Mouse (Mus musculus) neural tube, embryonic 11.5 days (tissue): ENCODE measurements at regions not wholly inside any gene's neighbourhood (a gene's known extent, or its start where the extent isn't known, plus 50 kb on each side); places are given as distances from the start of the nearest gene placed in this dataset.

Experiments used
- ATAC-seq: fragments of 200-750 bp; cut with Nextera tagmentation; 2 replicates; pipeline ENCODE4 v1.8.0; 2017; ENCODE audit warnings: moderate number of reproducible peaks, mild to moderate bottlenecking, moderate TSS enrichment, moderate library complexity; ENCODE audit not compliant: insufficient read depth, low FRiP score, low TSS enrichment
- DNase-seq: peaks from one replicate; pipeline ENCODE4 v3.0.0-alpha.2; 2015; ENCODE audit warnings: low spot score
- H3K27ac ChIP-seq: fragments of 300-500 bp; sonication (generic); 2 replicates; pipeline ENCODE4 v1.5.1; 2014; ENCODE audit warnings: low read depth, mild to moderate bottlenecking, low read length
- H3K27me3 ChIP-seq: fragments of 300-500 bp; sonication (generic); 2 replicates; pipeline ENCODE4 v1.6.1; 2014; ENCODE audit warnings: mild to moderate bottlenecking, low read length, mixed read lengths; ENCODE audit not compliant: control insufficient read depth, insufficient read depth
- H3K36me3 ChIP-seq: fragments of 300-500 bp; sonication (generic); 2 replicates; pipeline ENCODE4 v1.6.1; 2014; ENCODE audit warnings: mild to moderate bottlenecking, low read length, moderate library complexity, mixed read lengths; ENCODE audit not compliant: control insufficient read depth, insufficient read depth
- H3K4me1 ChIP-seq: fragments of 300-500 bp; sonication (generic); 2 replicates; pipeline ENCODE4 v1.6.1; 2014; ENCODE audit warnings: low read length, mixed read lengths; ENCODE audit not compliant: control insufficient read depth, insufficient read depth
- H3K4me2 ChIP-seq: fragments of 300-500 bp; sonication (generic); 2 replicates; pipeline ENCODE4 v1.6.1; 2014; ENCODE audit warnings: low read depth, mild to moderate bottlenecking, moderate library complexity
- H3K4me3 ChIP-seq: fragments of 300-500 bp; sonication (generic); 2 replicates; pipeline ENCODE4 v1.5.1; 2014; ENCODE audit warnings: low read depth, low read length
- H3K9ac ChIP-seq: fragments of 300-500 bp; sonication (generic); 2 replicates; pipeline ENCODE4 v1.6.1; 2014; ENCODE audit warnings: mild to moderate bottlenecking, low read length
- H3K9me3 ChIP-seq: fragments of 300-500 bp; sonication (generic); 2 replicates; pipeline ENCODE4 v1.6.1; 2016; ENCODE audit warnings: low read length; ENCODE audit not compliant: control insufficient read depth
- WGBS: fragments of 180-500 bp; shearing (Covaris S2); extraction: QIAGEN DNeasy Blood & Tissue Kit; methylation state at CpG from one replicate; pipeline ENCODE4 v1.1.7; 2014; 5-methylcytosine and 5-hydroxymethylcytosine counted together

DNA sequence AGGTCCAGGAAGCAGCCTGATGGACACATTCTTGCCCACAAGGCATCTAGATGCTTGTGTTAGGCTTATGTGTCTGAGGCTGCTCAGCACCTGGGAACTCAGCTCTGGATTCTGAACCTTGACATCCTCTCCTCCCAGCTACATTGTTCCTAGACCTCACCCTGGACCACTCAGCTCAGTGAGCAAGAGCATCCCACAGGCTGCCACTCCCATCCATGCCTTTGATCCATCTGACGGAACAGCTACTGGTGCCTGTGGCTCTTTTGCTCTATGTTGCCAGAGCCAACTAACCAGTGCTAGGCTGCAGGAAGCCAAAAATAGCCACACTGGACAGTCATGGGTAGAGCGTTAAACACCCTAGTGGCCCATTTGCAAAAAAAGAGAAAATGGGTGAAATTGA lies 374.8 kb downstream of the Cd83 start:
- no peak overlapping the region for H3K27ac ChIP-seq
- H3K4me1 ChIP-seq, result no peaks in the 10 kb centered on the region
- H3K9ac ChIP-seq, result no peak overlapping the region
- no peaks in the 10 kb centered on the region for H3K27me3 ChIP-seq
- no peak overlapping the region for H3K4me3 ChIP-seq
- WGBS, result 90% methylated on average over 2 of the region's 2 CpGs
- no peak for DNase-seq
- no peak overlapping the region for H3K4me2 ChIP-seq
- ATAC-seq, result no peak
- no peaks in the 10 kb centered on the region for H3K9me3 ChIP-seq
- H3K36me3 ChIP-seq, result no peaks in the 10 kb centered on the region

DNA sequence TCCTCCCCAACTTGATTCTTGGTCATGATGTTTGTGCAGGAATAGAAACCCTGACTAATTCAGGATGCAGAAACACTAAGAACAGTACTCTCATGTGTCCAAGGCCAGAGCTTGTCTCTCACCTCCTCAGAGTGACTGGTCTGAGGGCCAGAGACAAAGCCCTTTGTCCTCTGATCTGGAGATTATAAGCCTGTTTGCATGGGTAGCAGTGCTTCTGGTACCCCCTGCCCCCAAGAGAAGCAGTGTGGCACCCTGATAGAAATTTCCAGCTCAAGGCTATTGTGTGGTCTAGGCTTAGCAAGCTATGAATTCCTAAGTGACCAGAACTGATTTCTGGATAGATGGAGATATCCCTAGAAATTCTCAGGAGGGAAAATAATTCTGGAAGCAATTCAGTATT lies 380.2 kb downstream of the Cd83 start:
- DNase-seq (no peak), ATAC-seq (no peak)
- no peak overlapping the region for H3K4me3 ChIP-seq
- H3K9me3 ChIP-seq, result no peaks in the 10 kb centered on the region
- no peaks in the 10 kb centered on the region for H3K27me3 ChIP-seq
- no peak overlapping the region for H3K27ac ChIP-seq
- H3K4me2 ChIP-seq, result no peak overlapping the region
- no peaks in the 10 kb centered on the region for H3K36me3 ChIP-seq
- H3K4me1 ChIP-seq, result no peaks in the 10 kb centered on the region
- no peak overlapping the region for H3K9ac ChIP-seq

DNA sequence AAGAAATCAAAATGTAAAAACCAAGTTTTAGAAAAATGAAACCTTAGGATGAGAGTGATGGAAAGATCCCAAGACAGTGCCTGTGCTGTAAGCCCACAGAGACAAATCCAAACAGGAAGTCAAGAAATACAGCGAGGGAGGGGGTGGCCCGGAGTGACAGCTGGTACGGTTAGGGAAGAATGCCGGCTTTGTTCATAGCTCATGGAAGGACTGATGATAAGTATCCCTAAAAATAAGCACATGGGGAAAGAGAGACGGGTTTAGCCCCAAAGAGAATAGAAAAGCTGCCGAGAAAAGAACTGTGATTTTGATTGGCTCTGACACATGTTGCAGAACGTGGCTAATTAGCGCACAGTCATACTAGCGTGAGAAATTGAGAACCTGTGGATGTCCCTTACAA lies 382.6 kb downstream of the Cd83 start:
- no peak for ATAC-seq
- Histone ChIP-seq H3K4me2 (no peak overlapping the region), H3K9me3 (no peaks in the 10 kb centered on the region), H3K27ac (no peak overlapping the region), H3K27me3 (no peaks in the 10 kb centered on the region), H3K4me1 (no peaks in the 10 kb centered on the region), H3K9ac (no peak overlapping the region), H3K4me3 (no peak overlapping the region), H3K36me3 (no peaks in the 10 kb centered on the region)
- 60% methylated on average over 9 of the region's 9 CpGs for WGBS
- no peak for DNase-seq

DNA sequence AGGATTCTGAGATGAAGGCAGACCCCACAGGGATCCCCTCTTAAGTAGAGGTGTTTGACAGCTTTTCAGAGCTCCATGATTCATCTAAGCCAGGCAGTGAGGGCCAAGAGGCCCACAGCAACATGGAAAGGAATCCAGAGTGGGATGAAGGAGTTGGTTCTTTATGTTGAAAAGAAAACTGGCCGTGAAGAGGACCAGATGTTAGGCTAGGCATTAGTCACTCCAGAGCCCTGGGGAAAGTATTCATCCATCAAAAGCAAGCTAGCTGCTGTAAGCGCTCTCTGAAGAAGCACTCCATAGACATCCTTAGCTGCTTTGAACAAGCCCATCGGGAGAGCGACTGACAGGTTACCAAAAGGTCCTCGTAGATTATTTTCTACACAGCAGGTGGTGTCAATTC lies 383.6 kb downstream of the Cd83 start:
- Histone ChIP-seq H3K9ac (no peak overlapping the region), H3K27ac (no peak overlapping the region), H3K27me3 (no peaks in the 10 kb centered on the region), H3K4me1 (no peaks in the 10 kb centered on the region), H3K9me3 (no peaks in the 10 kb centered on the region), H3K4me2 (no peak overlapping the region), H3K4me3 (no peak overlapping the region), H3K36me3 (no peaks in the 10 kb centered on the region)
- DNase-seq (peak; percentile 28), ATAC-seq (no peak)
- 46% methylated on average over 5 of the region's 5 CpGs for WGBS

DNA sequence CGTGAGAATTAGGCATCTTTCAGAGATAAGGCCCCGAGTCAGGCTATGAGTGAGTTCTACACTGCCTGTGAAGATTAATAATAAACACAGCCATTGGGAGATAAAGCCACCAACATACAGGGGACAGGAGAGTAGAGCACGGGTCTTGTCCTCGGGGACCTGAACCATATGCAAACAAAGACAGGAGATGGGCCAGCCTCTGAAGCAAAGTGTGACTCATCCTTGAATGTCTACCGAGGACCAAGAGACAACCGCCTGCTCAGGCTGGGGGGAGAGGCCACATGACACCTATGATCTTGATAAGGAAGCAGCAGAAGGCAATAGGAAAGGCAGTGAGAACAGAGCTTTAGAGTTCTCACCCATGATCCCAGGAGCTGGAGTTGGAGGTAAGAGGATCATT lies 387.1 kb downstream of the Cd83 start:
- Histone ChIP-seq H3K9me3 (no peaks in the 10 kb centered on the region), H3K9ac (no peak overlapping the region), H3K36me3 (no peaks in the 10 kb centered on the region), H3K4me1 (no peaks in the 10 kb centered on the region), H3K27me3 (no peaks in the 10 kb centered on the region), H3K27ac (no peak overlapping the region), H3K4me3 (no peak overlapping the region), H3K4me2 (no peak overlapping the region)
- 91% methylated on average over 6 of the region's 6 CpGs for WGBS
- no peak for ATAC-seq
- DNase-seq, result no peak

DNA sequence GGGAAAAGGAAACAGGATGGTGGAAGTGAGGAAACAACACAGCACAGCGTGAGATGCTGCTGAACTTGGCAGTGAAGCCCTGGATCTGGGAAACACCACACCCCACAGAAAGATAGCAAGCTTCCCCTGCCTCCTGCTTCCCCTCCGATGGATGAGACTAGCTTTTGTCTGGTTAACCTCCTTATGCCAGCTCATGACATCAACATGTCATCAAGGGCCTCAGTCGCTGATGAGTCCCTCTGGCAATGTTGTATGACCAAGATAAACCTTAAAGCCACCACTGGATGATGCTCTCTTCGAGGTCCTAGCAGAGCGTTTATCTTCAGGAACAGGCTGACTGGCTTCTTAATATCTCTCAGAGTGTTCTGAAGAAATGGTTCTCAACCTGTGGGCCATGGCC lies 388.1 kb downstream of the Cd83 start:
- no peaks in the 10 kb centered on the region for H3K9me3 ChIP-seq
- H3K27me3 ChIP-seq, result no peaks in the 10 kb centered on the region
- DNase-seq, result no peak
- no peak for ATAC-seq
- H3K4me3 ChIP-seq, result no peak overlapping the region
- WGBS, result 87% methylated on average over 5 of the region's 5 CpGs
- no peaks in the 10 kb centered on the region for H3K4me1 ChIP-seq
- no peaks in the 10 kb centered on the region for H3K36me3 ChIP-seq
- no peak overlapping the region for H3K4me2 ChIP-seq
- H3K27ac ChIP-seq, result no peak overlapping the region
- H3K9ac ChIP-seq, result no peak overlapping the region

DNA sequence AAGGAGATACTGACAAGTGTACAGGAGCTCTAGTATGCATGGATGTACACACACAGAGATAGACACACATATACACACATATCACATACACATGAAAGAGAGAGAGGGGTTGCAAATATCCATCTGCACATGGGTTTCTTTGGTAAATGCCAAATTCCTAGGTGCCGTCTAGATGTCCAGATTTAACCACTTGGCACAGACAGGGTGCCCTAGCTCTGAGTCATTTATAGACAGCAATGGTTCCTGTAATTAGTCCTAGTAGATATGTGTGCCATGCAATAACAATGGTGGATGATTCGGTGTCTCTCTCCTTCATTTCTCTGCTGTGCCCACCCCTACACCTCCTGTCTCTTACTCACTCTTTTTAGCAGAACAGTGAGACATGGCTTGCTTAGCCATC lies 389.7 kb downstream of the Cd83 start:
- no peaks in the 10 kb centered on the region for H3K9me3 ChIP-seq
- H3K36me3 ChIP-seq, result no peaks in the 10 kb centered on the region; the same call in 1 of the 2 replicates
- no peak for DNase-seq
- no peak for ATAC-seq
- no peaks in the 10 kb centered on the region for H3K27me3 ChIP-seq
- H3K4me1 ChIP-seq, result no peaks in the 10 kb centered on the region
- WGBS, result 92% methylated on average over 2 of the region's 2 CpGs
- H3K27ac ChIP-seq, result no peak overlapping the region
- no peak overlapping the region for H3K4me2 ChIP-seq
- H3K4me3 ChIP-seq, result no peak overlapping the region
- no peak overlapping the region for H3K9ac ChIP-seq

DNA sequence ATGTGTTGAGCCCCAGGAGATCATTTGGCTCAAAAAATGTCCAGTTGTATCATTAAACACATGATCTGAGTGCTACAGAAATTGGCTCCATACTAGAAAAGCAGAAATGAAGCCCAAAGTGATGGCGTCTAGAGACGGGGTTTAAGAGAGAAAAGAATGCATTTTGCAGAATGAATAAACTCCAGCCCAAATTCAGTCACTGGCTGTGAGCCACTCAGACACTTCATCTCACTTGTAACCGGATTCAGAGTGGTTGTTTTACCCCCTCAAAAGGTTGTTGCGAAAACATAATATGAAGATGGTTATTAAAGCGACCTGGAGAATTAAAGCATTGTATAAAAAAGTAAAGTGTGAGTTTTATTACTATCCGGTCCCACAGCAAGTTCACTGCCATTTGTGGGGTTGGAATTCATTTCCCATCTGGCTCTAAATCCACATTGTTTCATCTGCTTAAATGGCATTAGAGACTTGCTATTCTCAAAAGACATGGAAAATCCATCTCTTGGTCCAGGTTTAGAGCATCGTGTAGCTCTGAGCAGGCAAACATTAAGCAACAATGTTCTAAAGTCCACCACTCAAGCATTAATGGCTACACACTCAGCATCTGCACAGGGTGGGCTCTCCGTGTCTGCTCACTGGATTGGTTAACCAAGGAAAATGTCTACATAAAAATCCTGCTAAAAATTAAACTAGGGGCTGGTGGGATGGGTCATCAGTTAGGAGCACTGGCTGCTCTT lies 390.9 kb downstream of the Cd83 start:
- no peaks in the 10 kb centered on the region for H3K27me3 ChIP-seq
- no peaks in the 10 kb centered on the region for H3K9me3 ChIP-seq
- H3K4me1 ChIP-seq, result no peaks in the 10 kb centered on the region
- no peaks in the 10 kb centered on the region; the same call in 1 of the 2 replicates for H3K36me3 ChIP-seq
- 94% methylated on average over 8 of the region's 8 CpGs for WGBS
- DNase-seq (no peak), ATAC-seq (no peak)
- H3K27ac ChIP-seq, result no peak overlapping the region
- H3K4me2 ChIP-seq, result no peak overlapping the region
- no peak overlapping the region for H3K4me3 ChIP-seq
- H3K9ac ChIP-seq, result no peak overlapping the region

DNA sequence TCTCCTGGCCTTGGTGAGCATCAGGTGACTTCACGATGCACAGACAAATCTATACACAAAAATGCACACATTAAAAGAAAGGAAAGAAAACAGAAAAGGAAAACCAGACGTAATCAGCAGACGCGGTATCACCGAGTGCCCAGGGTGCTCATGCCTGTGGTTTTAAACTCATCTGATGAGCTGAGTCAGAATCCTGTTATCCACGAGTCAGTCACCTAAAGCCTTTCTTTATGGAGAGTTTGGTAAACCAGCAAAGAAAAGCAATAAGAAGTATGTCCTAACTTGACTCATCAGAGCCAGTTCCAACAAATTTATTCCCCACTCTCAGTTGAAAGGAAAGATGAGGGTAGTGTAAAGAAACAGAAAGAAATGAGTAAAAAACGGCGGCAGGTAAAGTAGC lies 391.5 kb downstream of the Cd83 start:
- Histone ChIP-seq H3K9me3 (no peaks in the 10 kb centered on the region), H3K4me3 (no peak overlapping the region), H3K36me3 (no peaks in the 10 kb centered on the region; the same call in 1 of the 2 replicates), H3K27ac (no peak overlapping the region), H3K9ac (no peak overlapping the region), H3K4me2 (no peak overlapping the region), H3K27me3 (no peaks in the 10 kb centered on the region), H3K4me1 (no peaks in the 10 kb centered on the region)
- WGBS, result 91% methylated on average over 8 of the region's 8 CpGs
- DNase-seq (no peak), ATAC-seq (no peak)
